Mouse (Mus musculus) limb, embryonic 15.5 days (tissue): ENCODE data around the gene Gm11563. TPM values are rescaled to one million over a fixed set of nuclear protein-coding genes. Genes with fewer than 3 reads are reported as not detected.
"Not testable (repeated sequence)": the region's sequence is repeated elsewhere in the genome, so short reads cannot be mapped to it uniquely, and the experiment has no call there.

ENCODE experiments used
- ATAC-seq: fragments of 200-750 bp; cut with Nextera tagmentation; 2 replicates; pipeline ENCODE4 v1.8.0; 2017; ENCODE audit warnings: low read depth, moderate TSS enrichment; ENCODE audit not compliant: insufficient number of reproducible peaks, low FRiP score, low TSS enrichment
- H3K27ac ChIP-seq: fragments of 300-500 bp; sonication (generic); 2 replicates; pipeline ENCODE4 v1.5.1; 2015; ENCODE audit warnings: moderate library complexity, mild to moderate bottlenecking, inconsistent platforms
- H3K27me3 ChIP-seq: fragments of 300-500 bp; sonication (generic); 2 replicates; pipeline ENCODE4 v1.6.1; 2015; ENCODE audit warnings: inconsistent platforms
- H3K36me3 ChIP-seq: fragments of 300-500 bp; sonication (generic); 2 replicates; pipeline ENCODE4 v1.6.1; 2015; ENCODE audit warnings: inconsistent platforms
- H3K4me1 ChIP-seq: fragments of 300-500 bp; sonication (generic); 2 replicates; pipeline ENCODE4 v1.6.1; 2015; ENCODE audit warnings: inconsistent platforms
- H3K4me2 ChIP-seq: fragments of 300-500 bp; sonication (generic); 2 replicates; pipeline ENCODE4 v1.6.1; 2015; ENCODE audit warnings: mild to moderate bottlenecking, inconsistent platforms
- H3K4me3 ChIP-seq: fragments of 300-500 bp; sonication (generic); 2 replicates; pipeline ENCODE4 v1.5.1; 2015; ENCODE audit warnings: mild to moderate bottlenecking, inconsistent platforms
- H3K9ac ChIP-seq: fragments of 300-500 bp; sonication (generic); 2 replicates; pipeline ENCODE4 v1.6.1; 2015; ENCODE audit warnings: inconsistent platforms
- H3K9me3 ChIP-seq: fragments of 300-500 bp; sonication (generic); 2 replicates; pipeline ENCODE4 v1.6.1; 2016; ENCODE audit warnings: inconsistent platforms
- WGBS: fragments of 180-500 bp; shearing (Covaris S2); methylation state at CpG from one replicate; pipeline ENCODE4 v1.1.7; 2015; 5-methylcytosine and 5-hydroxymethylcytosine counted together
- polyA plus RNA-seq: library from polyadenylated mRNA; unstranded; fragments of >200 nt; fragmentation: Nextera tagmentation; extraction: Ambion mirVana; gene quantifications from 2 replicates; pipeline ENCODE4 v1.2.1, GENCODE M21; 2015

The Gm11563 gene
- polyA plus RNA-seq, result not detected in 2 replicates

DNA sequence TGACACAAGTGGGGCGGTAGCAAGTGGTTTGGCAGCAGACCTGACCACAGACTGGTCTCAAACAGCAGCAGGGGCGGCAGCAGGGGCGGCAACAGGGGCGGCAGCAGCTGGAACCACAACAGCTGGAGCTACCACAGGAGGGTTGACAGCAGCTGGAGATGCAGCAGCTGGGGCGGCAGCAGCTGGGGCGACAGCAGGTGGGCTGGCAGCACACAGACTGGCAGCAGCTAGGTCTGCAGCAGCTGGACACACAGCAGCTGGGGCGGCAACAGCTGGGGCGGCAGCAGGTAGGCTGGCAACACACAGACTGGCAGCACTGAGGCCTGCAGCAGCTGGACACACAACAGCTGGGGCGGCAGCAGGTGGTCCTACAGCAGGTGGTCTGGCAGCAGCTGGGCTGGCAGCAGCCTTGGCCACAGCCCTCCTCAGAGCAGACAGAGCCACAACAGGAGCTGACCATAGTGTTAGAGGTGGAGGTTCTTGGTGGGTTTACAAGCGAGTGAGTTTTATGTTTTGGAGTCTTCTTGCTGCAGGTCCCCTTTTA, at the start of gene Gm11563:
Gene Gm11563, minus strand, starts transcription at position 494 of the 544 bp plus-strand sequence.
- not testable (repeated sequence) for H3K4me3 ChIP-seq, ATAC-seq, H3K27ac ChIP-seq, H3K9me3 ChIP-seq, H3K27me3 ChIP-seq, H3K4me1 ChIP-seq, H3K36me3 ChIP-seq, H3K4me2 ChIP-seq, H3K9ac ChIP-seq
- 58% methylated on average over 10 of the region's 10 CpGs for WGBS

DNA sequence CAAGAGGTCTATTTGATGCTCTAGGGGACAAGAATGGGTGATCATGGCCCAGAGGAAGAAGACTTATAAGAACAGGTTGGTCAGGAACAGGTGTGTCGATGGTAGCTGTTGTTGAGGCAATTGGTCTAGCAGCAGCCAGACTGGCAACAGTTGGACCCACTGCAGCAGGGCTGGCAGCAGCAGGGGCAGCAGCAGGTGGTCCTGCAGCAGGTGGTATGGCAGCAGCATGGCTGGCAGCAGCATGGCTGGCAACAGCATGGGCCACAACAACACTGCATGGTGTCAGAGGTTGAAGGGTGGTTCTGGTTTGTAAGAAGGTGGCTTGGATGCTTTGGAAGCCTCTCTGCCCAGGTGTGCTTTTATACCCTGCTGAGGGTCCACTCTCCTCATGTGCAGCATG, 31.7 kb upstream of the Gm11563 start, which contains the start of gene Gm14190:
Gene Gm14190, minus strand, starts transcription at position 278 of the 400 bp plus-strand sequence.
- Histone ChIP-seq H3K27ac (no peak within 1 kb of the TSS), H3K4me2 (no peak within 1 kb of the TSS), H3K36me3 (no peaks in the 10 kb centered on the region), H3K9me3 (no peaks in the 10 kb centered on the region), H3K27me3 (no peaks in the 10 kb centered on the region), H3K4me3 (no peak within 1 kb of the TSS), H3K9ac (no peak within 1 kb of the TSS), H3K4me1 (no peaks in the 10 kb centered on the region)
- 91% methylated on average over 1 of the region's 1 CpGs for WGBS
- ATAC-seq, result no peak

GRCm38 (mm10) chr11:99685235-99685634, 26.5 kb upstream of the Gm11563 start:
- H3K4me3 ChIP-seq, ATAC-seq, H3K4me1 ChIP-seq, H3K9ac ChIP-seq, H3K4me2 ChIP-seq, H3K36me3 ChIP-seq, H3K9me3 ChIP-seq, H3K27ac ChIP-seq, H3K27me3 ChIP-seq: not testable (repeated sequence)
- 55% methylated on average over 1 of the region's 1 CpGs for WGBS

DNA sequence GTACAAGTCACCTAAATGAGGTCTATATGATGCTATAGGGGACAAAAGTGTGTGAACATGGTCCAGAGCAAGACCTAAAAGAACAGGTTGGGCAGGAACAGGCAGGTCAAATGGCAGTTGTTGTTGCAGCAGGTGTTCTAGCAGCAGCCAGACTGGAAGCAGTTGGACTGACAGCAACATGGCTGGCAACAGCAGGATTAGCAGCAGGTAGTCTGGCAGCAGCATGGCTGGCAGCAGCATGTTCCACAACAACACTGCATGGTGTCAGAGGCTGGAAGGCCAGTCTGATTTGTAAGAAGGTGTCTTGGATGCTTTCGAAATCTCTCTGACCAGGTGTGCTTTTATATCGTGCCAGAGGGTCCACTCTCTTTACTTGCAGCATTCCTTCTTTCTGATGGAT, 24.7 kb upstream of the Gm11563 start:
- no peak overlapping the region for H3K4me2 ChIP-seq
- H3K27ac ChIP-seq, result no peak overlapping the region
- no peaks in the 10 kb centered on the region for H3K27me3 ChIP-seq
- no peak overlapping the region for H3K9ac ChIP-seq
- H3K36me3 ChIP-seq, result no peaks in the 10 kb centered on the region
- no peaks in the 10 kb centered on the region for H3K9me3 ChIP-seq
- no peak for ATAC-seq
- no peaks in the 10 kb centered on the region for H3K4me1 ChIP-seq
- H3K4me3 ChIP-seq, result no peak overlapping the region
- WGBS, result 80% methylated on average over 2 of the region's 2 CpGs

DNA sequence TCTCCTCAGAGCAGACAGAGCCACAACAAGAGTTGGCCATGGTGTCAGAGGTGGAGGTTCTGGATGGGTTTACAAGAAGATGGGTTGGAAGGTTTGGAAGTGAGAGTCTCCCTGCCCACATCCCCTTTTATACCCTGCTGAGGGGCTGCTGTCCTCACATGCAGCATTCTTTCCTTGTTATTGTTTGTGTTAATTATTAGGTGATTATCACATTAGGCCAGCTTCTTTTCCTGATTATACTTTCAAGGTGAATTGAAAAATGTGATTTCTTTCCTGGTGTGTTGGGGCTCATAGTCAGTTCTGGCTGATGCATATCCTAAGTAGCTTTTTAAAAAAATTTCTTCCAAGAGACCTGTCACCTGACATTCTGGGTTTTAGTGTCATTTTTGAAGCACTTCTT, 7.1 kb upstream of the Gm11563 start, which contains the start of gene Krtap4-6:
Gene Krtap4-6, minus strand, starts transcription at position 101 of the 400 bp plus-strand sequence.
- no peaks in the 10 kb centered on the region for H3K9me3 ChIP-seq
- no peaks in the 10 kb centered on the region for H3K27me3 ChIP-seq
- no peak within 1 kb of the TSS for H3K4me3 ChIP-seq
- no peak for ATAC-seq
- H3K4me1 ChIP-seq, result no peaks in the 10 kb centered on the region
- no peak within 1 kb of the TSS for H3K9ac ChIP-seq
- no peak within 1 kb of the TSS for H3K4me2 ChIP-seq
- H3K27ac ChIP-seq, result no peak within 1 kb of the TSS
- H3K36me3 ChIP-seq, result no peaks in the 10 kb centered on the region

- Histone ChIP-seq H3K4me3 (no peak overlapping the region), H3K27ac (no peak overlapping the region), H3K4me2 (no peak overlapping the region), H3K36me3 (no peaks in the 10 kb centered on the region), H3K27me3 (no peaks in the 10 kb centered on the region), H3K4me1 (no peaks in the 10 kb centered on the region), H3K9me3 (no peaks in the 10 kb centered on the region), H3K9ac (no peak overlapping the region)
- WGBS, result 79% methylated on average over 10 of the region's 10 CpGs
- ATAC-seq, result no peak
Observed at GRCm38 (mm10) chr11:99662802-99663201, 4.0 kb upstream of the Gm11563 start.

GRCm38 (mm10) chr11:99659256-99659655, 496 bp upstream of the Gm11563 start:
- Histone ChIP-seq H3K9ac (no peak overlapping the region), H3K4me3 (no peak overlapping the region), H3K4me2 (no peak overlapping the region), H3K27me3 (no peaks in the 10 kb centered on the region), H3K4me1 (no peaks in the 10 kb centered on the region), H3K27ac (no peak overlapping the region), H3K9me3 (no peaks in the 10 kb centered on the region), H3K36me3 (no peaks in the 10 kb centered on the region)
- WGBS, result 67% methylated on average over 4 of the region's 4 CpGs
- no peak for ATAC-seq

DNA sequence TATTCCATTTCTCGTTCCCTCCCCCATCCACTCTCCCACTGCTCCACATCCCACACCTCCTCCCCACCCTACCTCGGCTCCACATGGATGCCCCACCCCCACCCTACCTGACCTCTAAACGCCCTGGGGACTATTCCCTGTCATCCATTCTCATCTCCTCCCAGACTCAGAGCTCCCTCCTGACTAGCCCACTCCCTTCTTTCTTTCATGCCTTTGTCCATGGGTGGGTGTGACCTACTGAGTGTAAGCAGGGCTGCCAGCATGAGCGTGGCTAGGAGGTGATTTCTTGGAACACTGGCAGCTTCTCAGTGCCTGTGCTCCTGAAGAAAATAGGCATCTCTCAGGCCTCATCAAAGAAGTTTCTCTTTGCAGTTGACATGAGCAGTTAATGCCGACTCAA, 1.7 kb downstream of the Gm11563 start:
- Histone ChIP-seq H3K4me3 (no peak overlapping the region), H3K4me2 (no peak overlapping the region), H3K9ac (no peak overlapping the region), H3K27ac (no peak overlapping the region), H3K9me3 (no peaks in the 10 kb centered on the region), H3K27me3 (no peaks in the 10 kb centered on the region), H3K36me3 (no peaks in the 10 kb centered on the region), H3K4me1 (no peaks in the 10 kb centered on the region)
- 53% methylated on average over 5 of the region's 5 CpGs for WGBS
- ATAC-seq, result no peak

DNA sequence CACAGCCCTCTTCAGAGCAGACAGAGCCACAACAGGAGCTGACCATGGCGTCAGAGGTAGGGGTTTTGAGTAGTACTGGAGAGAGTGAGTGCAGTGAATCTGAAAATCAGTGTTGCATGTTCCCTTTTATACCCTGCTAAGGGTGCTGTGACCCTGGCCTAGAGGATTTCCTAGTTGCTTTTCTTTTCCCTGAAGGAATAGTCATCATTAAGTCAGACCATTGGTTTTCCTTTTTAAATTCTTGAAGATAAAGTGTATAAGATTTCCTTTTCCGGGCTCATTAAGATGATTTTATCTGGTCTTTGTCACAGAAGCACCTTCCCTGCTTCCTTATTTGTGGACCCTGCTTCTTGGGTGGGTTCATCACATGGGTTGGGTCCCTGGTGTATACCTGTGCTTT, 8.6 kb downstream of the Gm11563 start, which contains the start of gene Gm11555:
Gene Gm11555, minus strand, starts transcription at position 101 of the 400 bp plus-strand sequence.
- H3K4me1 ChIP-seq, result no peaks in the 10 kb centered on the region
- no peak for ATAC-seq
- no peak within 1 kb of the TSS for H3K9ac ChIP-seq
- no peak within 1 kb of the TSS for H3K27ac ChIP-seq
- no peak within 1 kb of the TSS for H3K4me2 ChIP-seq
- no peaks in the 10 kb centered on the region for H3K36me3 ChIP-seq
- H3K27me3 ChIP-seq, result no peaks in the 10 kb centered on the region
- H3K4me3 ChIP-seq, result no peak within 1 kb of the TSS
- no peaks in the 10 kb centered on the region for H3K9me3 ChIP-seq
- WGBS, result 76% methylated on average over 2 of the region's 2 CpGs

DNA sequence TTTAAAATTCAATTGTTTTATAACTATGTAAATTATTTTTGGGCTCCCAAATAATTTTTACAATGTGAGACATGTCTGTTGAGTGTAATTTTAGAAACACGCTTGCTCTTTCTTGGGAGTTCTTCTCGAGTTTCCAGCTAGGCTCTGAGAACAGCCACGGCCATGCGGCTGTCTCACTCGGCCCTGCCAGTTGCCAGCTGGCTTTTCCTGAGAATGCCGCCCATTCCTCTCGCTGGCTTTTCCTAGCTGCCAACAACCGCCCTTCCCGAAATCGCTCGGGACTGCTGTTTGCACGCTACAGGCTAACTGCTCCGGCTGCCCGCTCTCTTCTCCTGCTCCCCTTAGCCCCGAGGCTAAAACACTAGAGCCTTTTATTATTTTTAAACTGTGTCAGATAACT, 12.3 kb downstream of the Gm11563 start:
- Histone ChIP-seq H3K4me3 (no peak overlapping the region), H3K27ac (no peak overlapping the region), H3K4me1 (no peaks in the 10 kb centered on the region), H3K4me2 (no peak overlapping the region), H3K27me3 (no peaks in the 10 kb centered on the region), H3K36me3 (no peaks in the 10 kb centered on the region), H3K9me3 (no peaks in the 10 kb centered on the region), H3K9ac (no peak overlapping the region)
- no peak for ATAC-seq
- 65% methylated on average over 15 of the region's 15 CpGs for WGBS

DNA sequence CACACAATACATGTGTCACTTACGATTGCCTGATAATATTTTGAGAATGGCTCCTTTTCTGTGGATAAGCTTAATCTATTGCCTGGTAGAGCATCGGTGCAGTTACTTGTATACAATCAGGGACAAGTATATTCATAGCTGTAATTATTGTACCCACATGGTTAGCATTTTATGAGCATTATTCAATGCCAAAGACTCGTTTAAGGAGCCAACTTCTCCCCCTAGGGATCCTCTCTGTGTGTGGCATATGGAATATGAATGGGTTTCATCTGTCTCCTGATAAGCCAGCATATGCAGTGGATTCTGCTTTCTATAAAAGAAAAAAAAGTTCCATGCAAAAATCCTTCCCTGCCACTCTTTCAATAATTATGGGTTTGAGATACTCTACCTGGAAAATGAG, 14.4 kb downstream of the Gm11563 start:
- H3K9me3 ChIP-seq, result no peaks in the 10 kb centered on the region
- H3K27ac ChIP-seq, result no peak overlapping the region
- ATAC-seq, result no peak
- 61% methylated on average over 3 of the region's 3 CpGs for WGBS
- H3K36me3 ChIP-seq, result no peaks in the 10 kb centered on the region
- no peaks in the 10 kb centered on the region for H3K4me1 ChIP-seq
- H3K4me2 ChIP-seq, result no peak overlapping the region
- no peaks in the 10 kb centered on the region for H3K27me3 ChIP-seq
- H3K9ac ChIP-seq, result no peak overlapping the region
- H3K4me3 ChIP-seq, result no peak overlapping the region

DNA sequence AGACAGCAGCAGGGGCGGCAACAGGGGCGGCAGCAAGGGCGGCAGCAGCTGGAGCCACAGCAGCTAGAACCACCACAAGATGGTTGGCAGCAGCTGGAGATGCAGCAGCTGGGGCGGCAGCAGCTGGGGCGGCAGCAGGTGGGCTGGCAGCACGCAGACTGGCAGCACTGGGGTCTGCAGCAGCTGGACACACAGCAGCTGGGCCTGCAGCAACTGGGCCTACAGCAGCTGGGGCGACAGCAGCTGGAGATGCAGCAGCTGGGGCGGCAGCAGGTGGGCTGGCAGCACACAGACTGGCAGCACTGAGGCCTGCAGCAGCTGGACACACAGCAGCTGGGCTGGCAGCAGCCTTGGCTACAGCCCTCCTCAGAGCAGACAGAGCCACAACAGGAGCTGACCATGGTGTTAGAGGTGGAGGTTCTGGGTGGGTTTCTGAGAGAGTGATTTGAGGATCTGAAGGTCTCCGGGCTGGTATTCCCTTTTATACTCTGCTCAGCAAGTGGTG, 15.1 kb downstream of the Gm11563 start, which contains the start of gene Krtap4-7:
Gene Krtap4-7, minus strand, starts transcription at position 455 of the 505 bp plus-strand sequence.
- H3K4me1 ChIP-seq, result not testable (repeated sequence)

DNA sequence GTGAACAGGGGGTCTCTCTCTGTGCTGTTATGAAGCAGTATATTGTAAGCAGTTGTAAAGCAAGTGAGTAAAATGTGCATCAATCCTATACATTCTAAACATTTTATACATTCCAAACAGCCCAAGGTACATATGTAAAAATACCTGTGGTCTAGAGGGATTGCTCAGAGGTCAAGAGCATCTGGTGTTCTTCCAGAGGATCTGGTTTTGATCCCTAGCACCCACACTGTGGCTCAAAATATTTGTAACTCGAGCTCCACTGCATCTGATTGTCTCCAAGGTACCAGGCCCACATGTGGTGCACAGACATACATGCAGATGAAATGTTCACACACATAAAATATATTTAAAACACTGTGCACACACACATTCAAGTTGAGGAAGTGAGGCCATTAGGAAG, 17.8 kb downstream of the Gm11563 start:
- Histone ChIP-seq H3K27ac (no peak overlapping the region), H3K4me1 (no peaks in the 10 kb centered on the region), H3K27me3 (no peaks in the 10 kb centered on the region), H3K9ac (no peak overlapping the region), H3K9me3 (no peaks in the 10 kb centered on the region), H3K4me2 (no peak overlapping the region), H3K4me3 (no peak overlapping the region), H3K36me3 (no peaks in the 10 kb centered on the region)
- no peak for ATAC-seq
- WGBS, result 15% methylated on average over 1 of the region's 1 CpGs

More for the DNA sequence above, 15.1 kb downstream of the Gm11563 start, which contains the start of gene Krtap4-7:
- H3K9me3 ChIP-seq, H3K4me2 ChIP-seq, H3K4me3 ChIP-seq, H3K27me3 ChIP-seq, H3K27ac ChIP-seq, H3K36me3 ChIP-seq, ATAC-seq, H3K9ac ChIP-seq: not testable (repeated sequence)
- WGBS, result 76% methylated on average over 9 of the region's 9 CpGs
